Mouse (Mus musculus): ENCODE measurements around the gene Atf7.
"Not testable (repeated sequence)": the region's sequence is repeated elsewhere in the genome, so short reads cannot be mapped to it uniquely, and the experiment has no call there.

Atf7 gene

GRCm38 (mm10) chr15:102624970-102625686, at the start of gene Atf7, which contains the start of gene Gm28047:
Atf7 (minus strand) TSS chr15:102625464.
Gm28047 (minus strand) TSS chr15:102625067.
- peak; percentile 99 for DNase-seq (ENCODE audit: low read depth in 2 of 2, low spot score in 2 of 2)

GRCm38 (mm10) chr15:102673548-102673947, 48.3 kb upstream of the Atf7 start:
- DNase-seq (ENCODE audit: low read depth in 2 of 2, low spot score in 2 of 2): no peak

- DNase-seq (ENCODE audit: low read depth in 2 of 2, low spot score in 2 of 2): no peak
Measured at GRCm38 (mm10) chr15:102672215-102673071, 47.2 kb upstream of the Atf7 start, which contains the start of gene Atp5g2. Atp5g2 (minus strand) TSS chr15:102672352.

- peak; percentile 19 to 30 for DNase-seq (ENCODE audit: low read depth in 2 of 2, low spot score in 2 of 2)
Measured at GRCm38 (mm10) chr15:102671721-102672214, 46.5 kb upstream of the Atf7 start.

DNA sequence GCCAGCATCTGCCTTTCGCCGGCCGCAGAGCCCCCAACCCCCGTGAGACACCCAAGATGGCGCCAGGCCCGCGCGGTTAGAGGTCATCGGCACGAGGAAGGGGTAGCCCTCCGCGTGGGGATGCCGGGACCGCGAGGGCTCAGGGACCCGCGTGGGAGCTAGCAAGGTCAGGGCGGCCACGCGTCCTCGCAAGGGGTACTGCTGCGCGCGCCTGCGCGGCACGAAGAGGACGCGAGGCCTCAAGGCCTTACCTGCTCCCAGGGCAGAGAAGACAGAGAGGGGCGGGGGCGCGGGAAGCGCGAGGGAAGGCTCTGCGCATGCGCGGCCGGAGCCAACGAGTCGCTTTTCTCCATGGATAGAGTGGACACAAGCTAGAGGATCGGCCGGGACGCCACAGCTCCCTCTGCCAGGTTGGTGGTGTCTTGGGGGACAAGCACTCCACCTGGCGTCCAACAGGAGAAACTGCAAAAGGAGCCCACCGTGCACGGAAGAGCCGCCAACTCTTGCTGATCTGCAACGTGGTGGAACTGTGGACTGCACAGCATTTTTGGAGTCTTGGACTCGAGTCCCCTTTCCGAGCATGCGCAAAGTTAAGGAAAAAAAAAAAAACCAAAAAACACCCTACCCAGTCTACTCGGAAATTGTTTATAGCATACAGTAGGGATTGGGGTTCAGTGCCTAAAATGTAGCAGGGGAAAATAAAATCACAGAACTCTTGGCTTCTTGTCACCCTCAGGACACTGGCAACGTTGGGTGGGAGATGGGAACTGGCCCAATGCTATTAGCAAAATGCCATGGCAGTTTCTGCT, 45.7 kb upstream of the Atf7 start:
- peak; percentile 94 to 95 for DNase-seq (ENCODE audit: low read depth in 2 of 2, low spot score in 2 of 2)

DNA sequence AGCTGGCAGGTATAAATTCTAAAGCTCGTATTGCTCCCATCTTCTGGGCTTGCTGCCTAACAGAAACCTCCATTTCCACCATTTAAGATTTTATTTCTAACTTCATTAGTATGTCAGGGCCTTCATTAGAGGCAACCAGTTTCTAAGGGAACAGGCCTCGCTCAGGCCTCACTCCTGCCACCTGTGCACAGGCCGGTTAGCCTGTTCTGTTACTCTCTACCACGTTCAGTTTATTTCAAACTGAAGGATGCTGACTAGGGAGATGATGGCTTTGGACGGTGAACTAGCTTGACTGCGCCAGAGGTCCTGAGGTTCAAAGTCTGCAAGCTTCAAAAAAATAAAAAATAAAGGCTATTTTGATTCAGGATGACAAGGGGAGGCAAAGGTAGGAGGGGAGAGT, 45.0 kb upstream of the Atf7 start:
- no peak for DNase-seq (ENCODE audit: low read depth in 2 of 2, low spot score in 2 of 2)

GRCm38 (mm10) chr15:102669571-102669970, 44.3 kb upstream of the Atf7 start:
- no peak for DNase-seq (ENCODE audit: low read depth in 2 of 2, low spot score in 2 of 2)

GRCm38 (mm10) chr15:102665494-102665893, 40.2 kb upstream of the Atf7 start:
- peak; percentile 44 to 67 for DNase-seq (ENCODE audit: low read depth in 2 of 2, low spot score in 2 of 2)

- no peak for DNase-seq (ENCODE audit: low read depth in 2 of 2, low spot score in 2 of 2)
Measured at GRCm38 (mm10) chr15:102663825-102664224, 38.6 kb upstream of the Atf7 start.

GRCm38 (mm10) chr15:102662601-102663000, 37.3 kb upstream of the Atf7 start:
- DNase-seq (ENCODE audit: low read depth in 2 of 2, low spot score in 2 of 2): not testable (repeated sequence)

DNA sequence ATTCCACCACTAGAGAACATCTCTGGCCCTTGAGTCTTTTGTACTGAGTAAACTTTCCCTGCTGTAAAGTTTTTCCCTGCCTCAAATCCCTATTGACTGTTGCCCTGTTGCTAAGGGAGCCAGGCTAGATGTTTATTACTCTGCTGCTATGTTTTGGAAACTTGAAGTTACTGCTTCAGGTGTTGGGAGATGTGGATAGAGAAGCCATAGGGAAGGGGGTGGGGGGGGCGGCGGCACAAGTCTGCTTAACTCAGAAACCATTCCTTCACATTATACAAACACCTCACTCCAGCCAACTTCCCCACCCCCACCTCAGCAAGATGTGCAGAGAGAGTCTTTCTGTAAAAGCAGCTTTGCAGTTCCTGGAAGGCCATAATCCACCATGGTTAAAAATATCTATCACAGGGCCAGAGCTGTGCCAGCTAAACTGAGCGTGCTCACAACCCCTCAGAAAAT, 32.7 kb upstream of the Atf7 start:
- no peak for DNase-seq (ENCODE audit: low read depth in 2 of 2, low spot score in 2 of 2)

- DNase-seq (ENCODE audit: low read depth in 2 of 2, low spot score in 2 of 2): no peak
Measured at GRCm38 (mm10) chr15:102656658-102657057, 31.4 kb upstream of the Atf7 start.

DNA sequence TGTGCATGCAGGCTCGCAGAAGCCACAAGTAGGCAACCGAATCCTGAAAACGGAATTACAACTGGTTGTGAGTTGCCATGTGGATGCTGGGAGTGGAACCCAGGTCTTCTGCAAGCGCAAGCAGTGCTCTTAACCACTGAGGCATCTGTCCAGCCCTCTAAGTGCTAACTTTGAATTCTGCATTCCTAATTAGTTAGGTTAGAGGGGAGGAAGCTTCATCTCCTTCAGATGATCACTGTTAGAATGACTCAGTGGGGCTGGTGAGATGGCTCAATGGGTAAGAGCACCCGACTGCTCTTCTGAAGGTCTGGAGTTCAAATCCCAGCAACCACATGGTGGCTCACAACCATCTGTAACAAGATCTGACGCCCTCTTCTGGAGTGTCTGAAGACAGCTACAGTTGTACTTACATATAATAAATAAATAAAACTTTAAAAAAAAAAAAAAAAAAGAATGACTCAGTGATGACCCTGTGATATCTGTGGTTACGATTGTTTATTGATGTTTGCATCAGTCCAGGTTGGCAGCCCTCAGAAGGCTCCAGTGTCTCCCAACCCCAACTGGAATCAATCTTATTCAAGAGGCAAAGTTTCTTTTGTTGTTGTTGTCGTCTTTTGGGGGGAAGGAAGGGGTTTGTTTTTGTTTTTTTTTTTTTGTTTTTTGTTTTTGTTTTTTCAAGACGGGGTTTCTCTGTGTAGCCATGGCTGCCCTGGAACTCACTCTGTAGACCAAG, 26.8 kb upstream of the Atf7 start:
- not testable (repeated sequence) for DNase-seq (ENCODE audit: low read depth in 2 of 2, low spot score in 2 of 2)

- DNase-seq (ENCODE audit: low read depth in 2 of 2, low spot score in 2 of 2): no peak
Measured at GRCm38 (mm10) chr15:102651107-102651506, 25.8 kb upstream of the Atf7 start.

GRCm38 (mm10) chr15:102635817-102636216, 10.6 kb upstream of the Atf7 start:
- DNase-seq (ENCODE audit: low read depth in 2 of 2, low spot score in 2 of 2): no peak

DNA sequence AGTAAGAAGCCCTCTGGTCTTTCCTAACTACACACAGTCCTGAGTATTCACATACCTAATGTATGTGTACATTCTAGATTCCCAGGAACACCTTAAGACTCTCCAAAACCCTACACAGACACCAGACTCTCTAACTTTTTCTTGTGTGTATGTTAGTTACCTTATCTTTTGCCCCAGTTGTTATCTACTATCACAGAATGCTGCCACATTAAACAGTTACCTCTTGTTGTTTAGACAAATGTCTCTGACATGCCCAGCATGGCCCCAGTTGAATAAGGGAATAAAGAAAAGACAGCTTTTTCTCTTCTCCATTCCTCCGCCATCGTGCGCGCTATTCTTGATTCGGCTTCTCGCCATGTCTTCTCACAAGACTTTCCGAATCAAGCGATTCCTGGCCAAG, 9.4 kb upstream of the Atf7 start:
- no peak for DNase-seq (ENCODE audit: low read depth in 2 of 2, low spot score in 2 of 2)

- no peak for DNase-seq (ENCODE audit: low read depth in 2 of 2, low spot score in 2 of 2)
Measured at GRCm38 (mm10) chr15:102625687-102626055, 407 bp upstream of the Atf7 start.

- no peak for DNase-seq (ENCODE audit: low read depth in 2 of 2, low spot score in 2 of 2)
Measured at GRCm38 (mm10) chr15:102624291-102624969, 834 bp downstream of the Atf7 start.

GRCm38 (mm10) chr15:102623121-102623520, 2.1 kb downstream of the Atf7 start:
- DNase-seq (ENCODE audit: low read depth in 2 of 2, low spot score in 2 of 2): no peak

DNA sequence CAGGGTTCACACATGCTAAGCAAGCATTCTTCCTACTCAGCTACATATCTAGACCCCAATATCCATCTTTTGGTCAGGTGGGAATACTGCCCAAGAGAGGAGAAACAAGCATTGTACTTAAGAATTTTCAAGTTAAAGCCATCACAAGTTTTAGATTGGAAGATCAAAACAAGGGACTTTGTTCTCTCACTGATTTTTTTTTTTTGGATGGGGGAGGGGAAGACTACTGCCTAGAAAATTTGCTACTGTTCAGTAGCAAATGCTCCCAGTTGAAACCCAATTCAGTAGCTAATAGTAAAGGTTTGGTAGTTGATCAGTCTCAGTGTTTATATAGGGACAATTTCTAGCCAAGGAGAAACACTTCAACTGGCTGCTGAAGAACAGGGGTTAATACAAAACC, 2.7 kb downstream of the Atf7 start:
- no peak for DNase-seq (ENCODE audit: low read depth in 2 of 2, low spot score in 2 of 2)
